Mouse (Mus musculus): ENCODE measurements around the gene Tle3.

- TF ChIP-seq CTCF (IDR thresholded peaks at IDR 0.05; ENCODE audit: low read depth): no peak
- TF ChIP-seq EP300 (IDR thresholded peaks at IDR 0.05; ENCODE audit: low read depth): no peak
These were observed 25.0 kb downstream of the Tle3 start for GRCm38 (mm10) chr9:61397130-61397529.

Data from liver, postnatal 0 days (tissue).